Mouse (Mus musculus) lung, postnatal 0 days (tissue): ENCODE data around the gene Ptpn14.

ENCODE experiments used
- CTCF ChIP-seq: IDR thresholded peaks from 2 replicates; pipeline ENCODE4 v1.5.1; 2016; ENCODE audit warnings: antibody characterized with exemption, mild to moderate bottlenecking
- EP300 ChIP-seq: IDR thresholded peaks from 2 replicates; pipeline ENCODE4 v1.6.1; 2016; ENCODE audit warnings: antibody characterized with exemption, mild to moderate bottlenecking, control low read depth

- TF ChIP-seq EP300: no peak
- TF ChIP-seq CTCF: no peak
Measured at GRCm38 (mm10) chr1:189709001-189709400, 19.1 kb upstream of the Ptpn14 start.
